Mouse (Mus musculus) 416B (cell line): Measurements from ENCODE around the gene Nelfe.
"Not testable (repeated sequence)": the region's sequence is repeated elsewhere in the genome, so short reads cannot be mapped to it uniquely, and the experiment has no call there.

ENCODE experiments used
- DNase-seq: peaks from one replicate; pipeline ENCODE4 v3.0.0; 2011; ENCODE audit warnings: low read depth

The Nelfe gene

DNA sequence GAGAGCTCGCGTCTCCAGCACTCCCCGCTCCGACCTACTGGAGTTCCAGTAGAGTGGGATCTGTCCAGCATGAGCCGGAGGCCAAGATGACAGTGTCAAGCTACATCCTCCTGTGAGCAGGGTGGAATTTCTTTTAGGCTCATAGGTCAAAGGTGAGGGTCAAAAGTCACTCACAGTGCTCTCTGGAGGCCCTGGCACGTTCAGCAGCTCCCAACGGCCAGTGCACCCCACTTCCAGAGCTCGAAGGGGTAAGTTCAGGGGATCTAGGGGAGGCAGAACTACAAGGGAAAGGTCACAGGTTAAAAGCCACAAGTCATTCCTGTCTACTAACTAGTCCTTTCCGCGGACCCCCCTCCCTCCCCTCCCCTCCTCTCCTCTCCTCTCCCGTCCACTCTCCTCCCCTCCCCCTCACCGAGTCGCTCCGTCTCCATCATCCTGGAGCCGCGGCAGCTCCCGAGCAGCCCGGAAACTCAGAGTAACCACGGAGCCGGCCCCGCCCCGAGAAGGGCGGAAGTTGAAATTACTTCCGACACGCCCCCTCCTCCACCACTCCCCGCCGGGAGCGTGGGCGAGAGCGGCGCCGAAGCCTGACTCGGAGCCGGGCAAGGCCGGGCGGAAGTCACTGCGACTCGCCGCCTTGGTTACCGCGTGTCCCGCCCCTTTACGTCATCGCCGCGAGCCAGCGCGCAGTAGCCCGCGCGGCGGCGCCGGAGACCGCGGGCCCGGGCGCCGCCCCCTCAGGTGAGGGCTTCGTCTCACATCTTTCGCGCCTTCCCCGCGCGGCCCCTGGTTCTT lies at the start of gene Nelfe, which contains the start of gene Skiv2l:
Gene Nelfe (plus strand): TSS at position 670 of the 795 bp plus-strand sequence.
Gene Skiv2l (minus strand): TSS at position 489 of the 795 bp plus-strand sequence.
- DNase-seq = peak; percentile 97

DNA sequence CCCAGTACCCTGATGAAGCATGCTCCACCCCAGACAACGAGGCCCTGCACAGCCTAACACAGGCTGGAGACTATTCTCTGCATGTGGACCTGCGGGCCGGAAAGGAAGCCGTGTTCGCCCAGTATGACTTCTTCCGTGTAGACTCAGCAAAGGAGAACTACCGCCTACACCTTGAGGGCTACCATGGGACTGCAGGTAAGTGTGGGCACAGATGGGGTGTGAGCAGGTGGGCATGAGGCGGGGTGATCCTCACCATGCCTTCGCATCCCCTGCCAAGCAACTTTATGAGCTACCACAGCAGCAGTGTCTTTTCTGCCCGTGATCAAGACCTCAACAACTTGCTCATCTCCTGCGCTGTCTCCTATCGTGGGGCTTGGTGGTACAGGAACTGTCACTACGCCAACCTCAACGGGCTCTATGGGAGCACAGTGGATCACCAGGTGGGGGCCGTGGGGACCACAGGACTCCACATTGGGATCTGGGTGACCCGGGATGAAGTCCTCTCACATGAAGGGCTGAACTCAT lies 49.3 kb upstream of the Nelfe start:
- DNase-seq = not testable (repeated sequence)

DNA sequence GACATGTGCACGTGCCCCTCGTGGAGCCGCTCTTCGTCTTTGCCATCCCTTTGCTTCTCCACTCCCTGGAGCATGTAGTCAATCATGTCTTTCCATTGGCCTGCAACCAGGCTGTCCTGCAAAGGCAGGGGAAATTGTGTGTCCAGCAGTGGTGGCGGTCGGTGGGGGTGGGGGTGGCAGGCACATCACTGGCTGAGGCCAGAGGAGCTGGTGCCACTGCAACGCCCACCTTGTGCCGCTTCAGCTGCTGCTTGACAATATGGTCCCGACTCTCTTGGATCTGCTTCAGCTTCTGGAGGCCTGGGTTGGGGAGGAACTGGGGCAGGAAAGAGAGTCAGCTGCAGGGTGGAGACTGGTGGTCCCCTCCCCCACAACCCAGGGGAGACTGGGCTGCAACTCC lies 47.4 kb upstream of the Nelfe start:
- DNase-seq = not testable (repeated sequence)

DNA sequence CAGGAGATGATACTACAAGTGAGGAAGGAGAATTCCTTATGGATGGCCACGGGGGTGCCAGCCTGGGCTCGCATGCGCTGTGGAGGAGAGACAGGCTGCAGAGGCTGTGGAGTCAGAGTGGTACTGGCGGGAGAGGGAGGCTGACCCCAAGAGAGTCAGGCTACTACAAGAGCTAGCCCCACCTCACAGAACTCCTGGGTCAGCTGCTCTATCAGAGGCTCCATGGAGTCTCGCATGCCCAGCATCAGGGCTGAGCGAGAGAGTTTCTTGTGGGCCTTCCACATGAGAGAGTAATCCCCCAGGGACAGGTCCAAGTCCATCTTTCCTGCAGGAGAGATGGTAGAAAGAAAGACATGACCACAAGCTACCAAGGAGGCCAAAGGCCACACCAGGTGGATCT lies 46.8 kb upstream of the Nelfe start:
- DNase-seq = not testable (repeated sequence)

DNA sequence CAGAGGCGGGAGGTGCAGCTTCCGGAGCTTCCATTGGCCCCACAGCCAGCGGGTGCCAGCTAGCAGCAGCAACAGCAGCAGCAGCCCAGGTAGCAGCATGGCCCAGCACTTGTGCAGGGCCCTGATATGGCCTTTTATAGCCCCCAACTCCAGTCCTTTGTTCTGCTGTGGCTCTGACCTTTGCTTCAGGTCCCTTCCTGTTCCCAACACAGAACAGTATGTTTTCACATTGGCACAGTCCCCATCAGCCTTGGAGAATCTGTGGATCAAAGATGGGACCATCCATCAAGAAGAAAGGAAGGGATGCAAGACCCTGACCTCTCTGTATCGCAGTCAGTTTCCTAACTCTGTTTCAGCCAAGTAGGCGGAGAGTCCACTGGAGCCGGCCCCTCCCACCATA lies 45.9 kb upstream of the Nelfe start, which contains the start of gene Cyp21a1:
Gene Cyp21a1 (minus strand): TSS at position 261 of the 400 bp plus-strand sequence.
- DNase-seq = not testable (repeated sequence)

DNA sequence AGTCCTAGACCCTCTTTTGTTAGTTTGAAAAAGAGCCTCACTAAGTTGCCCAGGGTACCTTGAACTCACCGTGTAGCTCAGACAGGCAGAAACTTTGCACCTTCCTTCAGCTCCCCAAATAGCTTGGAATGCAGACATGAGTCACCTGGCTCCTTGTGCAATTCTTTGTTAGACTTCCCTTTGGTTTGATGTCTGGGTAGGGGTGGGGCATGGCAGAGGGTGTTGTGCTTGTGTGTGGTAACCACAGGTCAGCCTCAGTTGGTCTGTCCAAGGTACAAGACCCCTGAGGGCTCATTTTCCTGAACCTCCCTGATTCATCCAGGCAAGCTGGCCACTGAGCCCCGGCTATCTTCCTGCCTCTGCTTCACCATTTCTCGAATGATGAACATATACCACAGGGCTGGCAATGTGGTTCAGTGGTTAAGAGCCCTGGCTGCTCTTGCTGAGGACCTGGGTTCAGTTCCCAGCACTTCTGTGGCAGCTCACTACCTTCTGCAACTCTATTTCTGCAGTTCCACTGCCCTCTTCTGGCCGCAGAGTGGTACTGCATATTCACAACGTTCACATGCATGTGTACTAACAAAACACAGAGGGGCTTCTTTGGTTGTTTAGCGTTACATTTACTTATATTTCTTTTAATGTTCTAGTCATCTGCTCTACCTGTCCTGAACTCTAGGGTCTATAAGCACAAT lies 45.2 kb upstream of the Nelfe start:
- peak; percentile 24 for DNase-seq

DNA sequence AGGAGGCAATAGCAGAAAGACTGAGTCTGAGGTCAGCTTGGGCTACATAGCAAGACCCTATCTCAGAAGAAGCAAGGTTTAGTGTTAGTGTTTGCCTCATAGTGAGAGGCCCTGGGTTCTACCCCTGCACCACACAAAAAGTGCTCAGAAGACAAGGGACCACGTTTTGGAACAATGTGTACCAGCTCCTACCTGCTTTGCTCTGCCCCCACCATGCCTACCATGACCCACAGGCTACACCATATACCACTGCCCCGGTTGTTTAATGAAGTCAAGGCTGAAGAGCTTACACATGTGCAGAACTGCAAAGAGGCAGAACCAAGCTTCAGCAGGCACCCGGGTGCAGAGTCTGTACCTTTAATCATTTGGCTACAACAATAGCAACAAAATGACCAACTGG lies 43.0 kb upstream of the Nelfe start:
- DNase-seq = no peak

DNA sequence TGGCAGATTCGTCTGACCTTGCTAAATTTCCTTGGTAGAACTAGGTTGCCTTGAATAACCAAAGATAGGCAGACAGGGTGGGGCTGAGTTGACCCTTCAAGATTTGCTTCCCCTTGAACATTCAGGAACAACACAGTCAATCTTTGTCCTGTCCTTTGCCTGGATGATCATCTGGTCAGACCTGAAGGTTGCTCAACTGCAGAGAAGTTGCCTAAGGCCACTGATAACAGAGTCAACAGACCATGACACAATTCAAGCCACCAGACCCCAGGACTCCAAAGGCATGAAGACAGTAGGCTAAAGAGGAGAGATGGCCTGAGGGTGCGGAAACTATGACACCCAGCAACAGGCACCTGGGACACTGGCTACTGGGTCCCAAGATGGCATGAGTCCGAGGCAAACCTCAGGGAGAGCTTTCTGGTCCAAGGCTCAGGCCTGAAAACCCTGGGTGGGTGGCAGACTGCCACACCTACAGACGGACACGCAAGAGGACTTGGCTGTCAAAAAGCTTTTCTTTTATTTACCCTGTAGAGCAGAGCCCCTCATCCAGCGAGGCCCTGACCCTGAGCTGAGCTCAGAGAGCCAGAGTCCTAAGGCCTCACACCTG lies 41.5 kb upstream of the Nelfe start:
- DNase-seq = peak; percentile 35

DNA sequence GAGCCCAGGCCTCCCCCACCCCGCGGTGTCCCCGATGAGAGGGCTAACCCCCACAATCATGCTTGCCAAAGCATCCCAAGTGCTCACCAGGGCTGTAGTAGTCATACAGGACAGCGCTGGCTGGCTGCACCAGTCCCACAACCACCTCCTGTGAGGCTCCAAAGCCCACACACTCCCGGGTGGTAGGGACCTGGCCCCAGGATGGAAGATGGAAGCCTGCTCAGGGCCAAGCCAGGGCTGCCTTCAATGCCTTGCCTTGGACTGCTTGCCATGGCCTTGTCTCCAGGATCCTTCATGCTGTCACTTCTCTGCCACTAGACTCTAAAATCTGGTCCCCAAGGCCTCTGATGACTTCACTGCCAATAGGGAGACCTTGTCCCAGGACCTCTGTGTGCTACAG lies 39.8 kb upstream of the Nelfe start:
- DNase-seq = not testable (repeated sequence)

DNA sequence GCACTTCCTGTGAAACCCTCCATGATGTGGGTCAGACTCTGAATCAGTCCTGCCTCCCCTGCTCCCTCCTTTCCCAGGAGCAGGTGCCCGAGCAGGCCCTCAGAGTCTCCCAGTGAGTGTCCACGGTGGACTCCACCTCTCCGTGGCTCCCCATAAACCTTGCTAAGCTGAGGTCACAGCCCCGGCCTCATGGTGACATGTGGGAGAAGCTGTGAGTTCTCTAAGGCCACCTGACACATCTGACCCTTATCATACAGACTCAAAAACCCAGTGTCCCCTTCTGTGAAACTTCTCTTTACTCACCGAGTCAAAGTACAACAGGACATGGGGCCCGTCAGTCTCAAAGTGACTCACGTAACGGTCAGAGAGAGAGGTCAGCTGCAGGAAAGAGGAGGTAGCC lies 39.4 kb upstream of the Nelfe start:
- not testable (repeated sequence) for DNase-seq

DNA sequence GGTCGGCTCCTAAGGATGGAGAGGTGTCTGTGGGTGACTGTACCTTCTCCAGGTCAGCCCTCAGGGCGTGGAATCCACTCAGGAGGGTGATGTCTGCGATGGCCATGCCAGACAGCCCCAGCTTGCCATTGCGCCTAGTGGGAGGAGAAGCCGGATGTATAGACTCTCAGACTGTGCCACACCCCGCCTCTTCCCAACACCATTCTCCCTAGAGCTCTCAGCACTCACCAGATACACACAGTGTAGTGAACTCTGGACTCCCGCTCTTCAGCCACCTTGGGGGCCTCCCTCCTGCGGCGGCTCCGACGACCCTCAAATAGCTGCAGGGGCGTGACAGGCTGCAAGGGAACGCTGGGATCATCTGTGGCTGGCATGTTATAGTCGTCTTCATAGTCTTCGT lies 38.9 kb upstream of the Nelfe start:
- DNase-seq = no peak

DNA sequence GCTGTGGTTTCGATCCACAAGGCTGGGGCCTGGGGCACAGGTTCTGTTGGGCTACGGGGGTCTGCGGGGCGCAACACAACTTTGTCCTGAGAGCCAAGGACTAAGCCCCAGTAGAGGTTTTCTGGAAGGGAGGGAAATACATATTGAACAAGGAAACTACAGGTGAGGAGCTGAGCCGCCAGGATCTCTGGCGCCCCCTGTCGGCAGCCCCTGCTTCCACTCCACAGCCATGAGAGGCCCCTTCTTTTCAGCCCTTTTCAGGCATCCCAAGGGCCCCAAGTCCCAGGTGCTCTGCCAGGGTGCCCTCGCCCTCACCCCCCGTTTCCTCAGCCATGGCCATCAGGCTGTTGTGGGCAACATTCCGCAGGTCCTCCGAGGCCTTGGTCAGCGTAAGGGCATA lies 36.4 kb upstream of the Nelfe start:
- DNase-seq = peak; percentile 28

DNA sequence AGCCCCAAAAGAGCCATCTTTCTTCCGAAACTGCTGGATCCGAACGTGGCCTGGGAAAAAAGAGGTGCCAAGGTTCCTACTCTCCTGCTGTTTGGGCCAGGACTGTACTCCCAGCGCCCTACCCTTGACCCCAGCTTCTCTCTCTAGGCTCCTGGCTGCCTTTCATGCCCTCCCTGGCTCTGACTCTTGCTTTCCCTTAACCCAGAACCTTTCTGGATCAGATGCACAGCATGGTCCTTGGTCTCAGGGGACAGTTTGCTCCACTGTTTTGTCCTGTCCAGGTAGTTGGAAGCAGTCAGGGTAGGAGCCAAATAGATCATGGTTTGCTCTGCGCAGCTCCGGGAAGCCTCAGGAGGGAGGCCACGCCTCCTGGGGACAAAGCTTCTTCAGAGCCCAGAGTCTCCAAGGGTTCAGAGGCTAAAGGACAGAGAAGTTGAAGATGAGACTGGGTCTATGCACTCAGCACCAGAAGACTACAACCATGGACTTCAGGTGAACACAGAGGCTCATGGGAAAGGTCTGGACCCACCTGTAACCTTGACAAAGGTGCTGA lies 35.3 kb upstream of the Nelfe start:
- DNase-seq = no peak

DNA sequence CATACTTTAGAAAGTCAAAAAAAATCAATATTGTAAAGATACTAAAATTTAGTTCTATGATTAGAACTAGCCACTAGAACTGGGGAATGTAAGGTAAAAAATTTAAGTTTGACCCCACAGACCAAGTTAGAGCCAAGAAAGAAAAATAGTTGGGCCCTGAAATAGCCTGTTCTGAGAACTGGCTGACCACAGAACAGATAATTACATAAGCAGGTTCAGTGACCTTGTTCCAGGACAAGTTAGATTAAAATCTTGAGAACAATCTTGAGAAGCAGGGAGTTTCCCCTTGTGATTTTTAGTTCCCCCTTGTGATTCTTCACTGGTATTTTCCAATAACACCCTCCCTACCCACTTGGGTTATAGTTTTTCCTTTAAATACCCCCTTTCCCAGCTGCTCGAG lies 19.4 kb upstream of the Nelfe start:
- not testable (repeated sequence) for DNase-seq

DNA sequence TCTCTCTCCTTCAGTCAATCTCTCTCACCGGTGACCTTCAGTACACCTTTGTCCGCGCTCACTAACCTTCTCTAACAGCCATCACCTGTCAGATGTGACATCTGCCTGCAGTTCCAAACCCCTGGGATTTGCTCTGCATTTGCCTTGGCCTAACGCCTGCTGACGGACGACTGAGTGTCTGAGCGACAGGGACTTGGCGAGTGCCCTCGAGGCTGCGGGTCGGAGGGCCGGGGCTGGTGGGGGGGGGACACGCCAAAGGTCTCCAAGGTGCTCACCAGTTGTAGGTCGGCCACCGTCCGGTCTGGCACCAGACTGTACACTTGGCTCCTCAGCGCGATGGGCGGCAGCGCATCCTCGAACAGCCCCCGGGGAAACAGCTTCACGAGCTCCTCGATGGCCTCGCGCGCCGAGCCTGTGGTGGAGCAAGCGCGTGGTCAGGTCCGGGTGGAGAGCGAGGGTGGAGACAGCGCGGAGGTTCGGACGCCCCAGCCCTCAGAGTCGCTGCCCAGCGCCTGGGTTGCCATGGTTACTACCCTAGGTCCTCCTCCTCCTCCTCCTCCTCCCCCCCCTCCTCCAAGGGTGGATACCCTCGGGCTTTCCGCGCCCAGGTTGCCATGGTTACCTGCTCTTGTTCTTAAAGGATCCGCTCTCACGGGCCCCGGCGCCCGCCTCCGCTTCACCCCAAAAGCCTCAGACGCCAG lies 13.9 kb upstream of the Nelfe start:
- DNase-seq = no peak

DNA sequence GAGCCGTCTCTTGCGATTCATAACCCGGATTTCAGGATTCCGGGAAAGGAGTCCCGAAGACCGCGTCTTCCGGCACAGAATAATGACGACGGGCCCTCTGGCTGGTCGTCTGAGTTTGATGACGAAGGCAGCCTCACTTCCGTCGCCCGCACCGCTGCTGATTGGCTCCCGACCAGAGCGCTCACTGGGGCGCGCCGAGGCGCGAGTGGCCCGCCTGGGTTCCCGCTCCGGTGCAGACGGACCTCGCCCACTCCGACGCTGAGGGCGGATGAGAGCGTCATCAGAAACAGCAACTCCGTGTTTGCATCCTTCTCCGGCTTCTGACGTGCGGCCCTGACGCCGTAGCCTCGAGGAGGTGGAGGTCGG lies 13.4 kb upstream of the Nelfe start, which contains the start of the genes Stk19 and Dxo:
Gene Stk19 (minus strand): TSS at position 90 of the 366 bp plus-strand sequence.
Gene Dxo (plus strand): TSS at position 164 of the 366 bp plus-strand sequence.
- peak; percentile 97 for DNase-seq

DNA sequence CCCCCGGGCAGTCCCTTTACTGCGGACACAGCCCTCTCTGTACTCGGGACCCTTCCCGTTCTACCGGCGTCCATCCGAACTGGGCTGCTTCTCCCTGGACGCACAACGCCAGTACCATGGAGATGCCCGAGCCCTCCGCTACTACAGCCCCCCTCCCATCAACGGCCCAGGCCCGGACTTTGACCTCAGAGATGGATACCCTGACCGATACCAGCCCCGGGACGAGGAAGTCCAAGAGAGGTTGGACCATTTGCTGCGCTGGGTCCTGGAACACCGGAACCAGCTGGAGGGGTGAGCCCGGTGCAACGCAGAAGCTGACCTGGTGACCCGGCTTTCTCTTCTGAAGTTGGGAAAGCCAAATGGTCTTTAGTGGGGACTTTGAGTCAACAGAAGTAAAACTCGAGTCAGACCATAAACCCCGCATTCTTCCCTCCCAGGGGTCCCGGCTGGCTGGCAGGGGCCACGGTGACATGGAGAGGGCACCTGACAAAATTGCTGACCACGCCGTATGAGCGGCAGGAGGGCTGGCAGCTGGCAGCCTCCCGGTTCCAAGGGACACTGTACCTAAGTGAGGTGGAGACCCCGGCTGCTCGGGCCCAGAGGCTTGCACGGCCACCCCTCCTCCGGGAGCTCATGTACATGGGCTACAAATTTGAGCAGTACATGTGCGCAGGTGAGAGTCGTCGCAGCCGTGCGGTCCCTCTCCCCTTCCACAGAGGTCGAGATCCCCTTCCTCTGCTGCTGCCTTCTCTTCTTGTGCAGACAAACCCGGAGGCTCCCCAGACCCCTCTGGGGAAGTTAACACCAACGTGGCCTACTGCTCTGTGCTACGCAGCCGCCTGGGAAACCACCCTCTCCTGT lies 12.5 kb upstream of the Nelfe start:
- DNase-seq = no peak

DNA sequence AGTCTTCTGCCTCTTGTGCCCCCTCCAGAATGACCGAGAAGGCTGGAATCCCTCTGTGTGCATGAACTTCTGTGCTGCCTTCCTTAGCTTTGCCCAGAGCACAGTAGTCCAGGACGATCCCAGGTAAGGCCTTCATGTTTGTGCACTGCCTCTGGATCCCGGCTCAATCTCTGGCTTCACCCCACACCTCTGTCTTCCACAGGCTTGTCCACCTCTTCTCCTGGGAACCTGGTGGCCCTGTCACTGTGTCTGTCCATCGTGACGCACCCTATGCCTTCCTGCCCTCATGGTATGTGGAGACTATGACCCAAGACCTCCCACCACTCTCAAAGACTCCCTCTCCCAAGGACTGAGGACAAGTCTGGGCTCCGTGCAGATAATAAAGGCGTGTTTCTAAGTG lies 11.4 kb upstream of the Nelfe start:
- no peak for DNase-seq

DNA sequence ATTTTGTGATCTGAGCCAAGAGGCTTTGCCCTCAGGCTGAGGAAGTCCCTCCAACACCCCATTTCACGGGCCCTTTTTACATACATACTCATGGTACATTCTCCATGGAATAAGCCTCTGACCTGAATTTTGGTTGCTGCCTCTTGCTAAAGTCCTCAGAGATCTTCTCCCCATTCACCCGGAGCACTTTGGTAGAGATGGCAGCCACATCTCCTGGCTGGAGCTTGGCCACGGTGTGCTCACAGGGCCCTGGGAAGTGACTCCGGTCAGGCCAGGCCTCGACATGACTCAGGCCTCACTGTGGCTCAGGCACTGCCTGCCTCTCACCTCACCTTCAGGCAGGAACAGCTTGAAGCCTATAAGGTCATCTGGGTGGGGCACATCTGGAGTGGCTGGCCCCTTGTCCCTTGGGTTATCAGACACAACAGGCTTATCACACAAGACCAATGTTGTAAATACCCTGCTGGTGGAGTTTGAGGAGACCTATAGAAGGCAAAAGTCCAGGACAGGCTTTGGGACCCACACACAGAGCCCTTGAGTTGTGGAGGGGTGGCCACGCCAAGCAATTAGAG lies 9.4 kb upstream of the Nelfe start:
- DNase-seq = no peak

DNA sequence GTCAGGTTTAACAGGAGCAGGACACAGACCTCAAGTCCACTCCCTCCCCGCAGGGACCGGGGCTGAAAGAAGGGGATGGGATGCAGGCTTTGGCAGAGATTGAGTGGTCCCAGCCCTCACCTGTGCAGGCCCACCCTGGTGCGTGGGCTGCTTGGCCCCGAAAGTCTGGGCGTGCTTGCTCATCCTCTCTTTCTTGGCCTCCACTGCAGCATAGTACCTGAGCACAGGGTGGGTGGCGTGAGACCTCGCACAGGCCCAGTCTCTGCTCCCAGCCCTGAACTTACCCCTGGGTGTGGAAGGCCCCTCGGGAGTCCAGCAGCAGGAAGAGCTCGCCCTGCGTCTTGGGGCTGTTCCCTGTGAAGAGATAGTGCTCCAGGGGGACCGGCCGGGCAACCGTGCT lies 5.3 kb upstream of the Nelfe start:
- DNase-seq = no peak
